Mouse (Mus musculus) C2C12 (cell line): ENCODE data around the gene Cdkn1c. TPM values are rescaled to one million over a fixed set of nuclear protein-coding genes. Genes with fewer than 3 reads are reported as not detected.

ENCODE experiments used
- H3K27me3 ChIP-seq: one replicate; pipeline ENCODE4 v1.6.1; 2011; ENCODE audit not compliant: control insufficient read depth, insufficient read depth, insufficient read length
- H3K36me3 ChIP-seq: one replicate; pipeline ENCODE4 v1.6.1; 2011; ENCODE audit not compliant: control insufficient read depth, insufficient read depth
- H3K4me3 ChIP-seq: one replicate; pipeline ENCODE4 v1.5.1; 2011; ENCODE audit warnings: mild to moderate bottlenecking, control low read depth; ENCODE audit not compliant: poor library complexity, insufficient read depth, severe bottlenecking
- H3K79me2 ChIP-seq: one replicate; pipeline ENCODE4 v1.6.1; 2011; ENCODE audit not compliant: control insufficient read depth, insufficient read depth
- H3K79me3 ChIP-seq: one replicate; pipeline ENCODE4 v1.6.1; 2011; ENCODE audit warnings: low read depth, control low read depth
- H3ac ChIP-seq: one replicate; pipeline ENCODE3; 2011; ENCODE audit warnings: low read depth; ENCODE audit not compliant: control insufficient read depth, insufficient read length
- CEBPB ChIP-seq: IDR thresholded peaks from one replicate; pipeline ENCODE4 v1.6.1; 2011; ENCODE audit warnings: low read depth, mild to moderate bottlenecking, control low read depth, moderate library complexity
- CTCF ChIP-seq: IDR thresholded peaks from one replicate; pipeline ENCODE4 v1.5.1; 2011; ENCODE audit not compliant: control insufficient read depth, insufficient read depth, insufficient read length
- FOSL1 ChIP-seq: IDR thresholded peaks from one replicate; pipeline ENCODE4 v1.8.0; 2011; ENCODE audit warnings: mild to moderate bottlenecking, low read length; ENCODE audit not compliant: poor library complexity, insufficient read depth, severe bottlenecking
- MAX ChIP-seq: IDR thresholded peaks from one replicate; pipeline ENCODE4 v1.6.1; 2011; ENCODE audit warnings: mild to moderate bottlenecking, control low read depth
- MYOD1 ChIP-seq: IDR thresholded peaks from one replicate; pipeline ENCODE4 v1.6.1; 2011; ENCODE audit warnings: low read depth; ENCODE audit not compliant: control insufficient read depth, insufficient read length
- MYOG ChIP-seq: IDR thresholded peaks from one replicate; pipeline ENCODE4 v1.6.1; 2011; ENCODE audit not compliant: control insufficient read depth, insufficient read length; ENCODE audit errors: extremely low read depth
- USF1 ChIP-seq: IDR thresholded peaks from one replicate; pipeline ENCODE4 v1.6.1; 2011; ENCODE audit warnings: low read depth, mild to moderate bottlenecking, control low read depth, moderate library complexity
- polyA plus RNA-seq: library from polyadenylated mRNA; unstranded; fragments of >200 nt; fragmentation: generic; extraction: Trizol; gene quantifications from one replicate; pipeline ENCODE4 v1.2.1, GENCODE M21; 2012; ENCODE audit warnings: missing spikeins

Cdkn1c gene
- polyA plus RNA-seq, 1 experiment: 2.3 TPM

DNA sequence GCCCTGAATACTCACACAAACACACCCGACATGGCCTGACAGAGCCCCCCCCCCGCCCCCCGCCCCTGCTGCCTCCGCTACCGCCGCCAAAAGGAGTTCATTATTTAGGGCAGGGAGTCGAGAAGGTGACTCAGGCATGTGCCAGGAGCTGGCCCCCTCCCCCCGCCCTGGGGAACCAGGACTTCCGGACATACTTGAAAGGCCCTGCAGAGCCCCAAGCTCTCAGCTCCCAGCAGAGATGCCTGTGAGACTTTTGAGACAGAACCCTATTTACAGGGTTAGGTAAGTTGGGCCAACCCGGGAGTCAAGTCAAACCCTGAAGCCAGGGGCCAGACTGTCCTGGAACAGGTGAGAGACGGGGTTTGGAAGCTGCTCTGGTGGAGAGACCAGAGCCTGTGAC lies 1.1 kb upstream of the Cdkn1c start:
- Histone ChIP-seq H3K4me3 (no peak overlapping the region), H3K27me3 (peaks cover 17% of the 10 kb centered on the region), H3K79me2 (no peaks in the 10 kb centered on the region), H3K36me3 (no peaks in the 10 kb centered on the region), H3ac (no peak overlapping the region), H3K79me3 (no peaks in the 10 kb centered on the region)
- TF ChIP-seq MYOD1: no peak
- TF ChIP-seq MAX: no peak

GRCm38 (mm10) chr7:143461294-143461870 lies 532 bp upstream of the Cdkn1c start:
- Histone ChIP-seq H3K4me3 (no peak overlapping the region), H3K79me3 (no peaks in the 10 kb centered on the region), H3K36me3 (no peaks in the 10 kb centered on the region), H3ac (no peak overlapping the region), H3K27me3 (peaks cover 17% of the 10 kb centered on the region), H3K79me2 (no peaks in the 10 kb centered on the region)
- no peak for TF ChIP-seq CTCF
- no peak for TF ChIP-seq CEBPB
- no peak for TF ChIP-seq MYOG
- TF ChIP-seq MAX: no peak
- TF ChIP-seq FOSL1: no peak
- no peak for TF ChIP-seq MYOD1
- no peak for TF ChIP-seq USF1

GRCm38 (mm10) chr7:143460217-143460834 lies 524 bp downstream of the Cdkn1c start:
- H3K36me3 ChIP-seq: no peaks in the 10 kb centered on the region
- peaks cover 14% of the 10 kb centered on the region for H3K27me3 ChIP-seq

GRCm38 (mm10) chr7:143459332-143460211 lies 1.3 kb downstream of the Cdkn1c start:
- Histone ChIP-seq H3K27me3 (peaks cover 14% of the 10 kb centered on the region), H3K36me3 (no peaks in the 10 kb centered on the region), H3ac (no peak overlapping the region), H3K79me2 (no peaks in the 10 kb centered on the region), H3K79me3 (no peaks in the 10 kb centered on the region), H3K4me3 (no peak overlapping the region)
- TF ChIP-seq MAX: no peak
- no peak for TF ChIP-seq CTCF
- no peak for TF ChIP-seq MYOG
- TF ChIP-seq USF1: no peak
- TF ChIP-seq CEBPB: no peak
- TF ChIP-seq MYOD1: no peak
- no peak for TF ChIP-seq FOSL1

More at GRCm38 (mm10) chr7:143460217-143460834, 524 bp downstream of the Cdkn1c start:
- no peak for TF ChIP-seq CEBPB
- TF ChIP-seq USF1: no peak
- TF ChIP-seq FOSL1: no peak
- no peak for TF ChIP-seq MYOD1
- TF ChIP-seq MYOG: no peak
- TF ChIP-seq CTCF: no peak
- TF ChIP-seq MAX: no peak
- Histone ChIP-seq H3K79me3 (no peaks in the 10 kb centered on the region), H3K79me2 (no peaks in the 10 kb centered on the region), H3K4me3 (no peak overlapping the region), H3ac (no peak overlapping the region)

GRCm38 (mm10) chr7:143458963-143459331 lies 1.9 kb downstream of the Cdkn1c start:
- Histone ChIP-seq H3ac (no peak overlapping the region), H3K79me3 (no peaks in the 10 kb centered on the region), H3K4me3 (no peak overlapping the region), H3K36me3 (no peaks in the 10 kb centered on the region), H3K27me3 (peaks cover 14% of the 10 kb centered on the region), H3K79me2 (no peaks in the 10 kb centered on the region)
- TF ChIP-seq FOSL1 (no peak), MYOD1 (no peak), CTCF (no peak), MYOG (no peak), MAX (no peak), CEBPB (no peak), USF1 (no peak)
